ENCODE assay signal across 9 mouse cellular contexts in genomic region chr13:69991253-69991891, GRCm38 (mm10).
DNase-seq lines count a peak whose midpoint lies in the region; ATAC-seq lines count a peak whose summit lies in the region.
"Had no signal": no experiment of that assay in that cellular context is flagged by ENCODE, and none has a peak within 500 bp of the region (broad histone marks: within the 10 kb centered on the region; RNA-seq: fewer than 3 reads in every experiment).

No protein-coding gene starts in this region.

- peak; percentile 86 for ATAC-seq in megakaryocyte progenitor cell, adult 5-6 weeks (replicated peaks; ENCODE audit: poor library complexity)

- no peaks in the 10 kb centered on the region for H3K36me3 ChIP-seq in embryonic facial prominence, embryonic 10.5 days (replicated peaks)
- H3K36me3 ChIP-seq: liver, embryonic 15.5 days had no signal

- WGBS in embryonic facial prominence, embryonic 10.5 days, result 28% methylated on average over 11 of the region's 11 CpGs

- H3K9me3 ChIP-seq in embryonic facial prominence, embryonic 10.5 days, result no peaks in the 10 kb centered on the region
- H3K9me3 ChIP-seq: liver, embryonic 15.5 days had no signal

- H3K4me1 ChIP-seq in embryonic facial prominence, embryonic 10.5 days, result peaks cover 6% of the 10 kb centered on the region
- H3K4me1 ChIP-seq: liver, embryonic 15.5 days had no signal

- DNase-seq in gastrocnemius, adult 18-20 months (ENCODE audit: low spot score), result peak; percentile 13
- no peak for DNase-seq in gastrocnemius, adult 8-10 months (ENCODE audit: low spot score in 2 of 2)
- peak; percentile 73 to 76 for DNase-seq in adrenal gland, postnatal 36 days
- peak; percentile 73 for DNase-seq in embryonic facial prominence, embryonic 10.5 days (ENCODE audit: low spot score)
- DNase-seq in heart, postnatal 4 days, result peak; percentile 71
- DNase-seq in layer of hippocampus, postnatal 25 days (ENCODE audit: extremely low spot score in 1 of 2, low spot score in 1 of 2), result peak; percentile 73 to 87
- peak; percentile 5 for DNase-seq in skeletal muscle tissue, adult 2 months (ENCODE audit: low read depth, low spot score)

- H3K4me3 ChIP-seq in embryonic facial prominence, embryonic 10.5 days, result no peak overlapping the region
- H3K4me3 ChIP-seq: liver, embryonic 15.5 days had no signal

- no peak overlapping the region for H3K27ac ChIP-seq in embryonic facial prominence, embryonic 10.5 days (replicated peaks)
- H3K27ac ChIP-seq: liver, embryonic 15.5 days had no signal

- no peaks in the 10 kb centered on the region for H3K27me3 ChIP-seq in embryonic facial prominence, embryonic 10.5 days (replicated peaks; ENCODE audit: low read depth, poor library complexity, severe bottlenecking)
- H3K27me3 ChIP-seq: liver, embryonic 15.5 days had no signal

Comparison
In these comparisons a context has a peak if more than half of its experiments do, and no peak if none do; other contexts are left out.
1. DNase-seq: peak in gastrocnemius, adult 18-20 months (single experiment), adrenal gland, postnatal 36 days (2 of 2), embryonic facial prominence, embryonic 10.5 days (single experiment), heart, postnatal 4 days (single experiment), layer of hippocampus, postnatal 25 days (2 of 2) and skeletal muscle tissue, adult 2 months (single experiment); none in gastrocnemius, adult 8-10 months (0 of 2).